Mouse (Mus musculus) forebrain, postnatal 0 days (tissue): ENCODE data around the gene Polr2a. TPM values are rescaled to one million over a fixed set of nuclear protein-coding genes. Genes with fewer than 3 reads are reported as not detected.

ENCODE experiments used
- ATAC-seq: fragments of 200-750 bp; cut with Nextera tagmentation; 2 replicates; pipeline ENCODE4 v1.8.0; 2017; ENCODE audit warnings: mild to moderate bottlenecking, moderate library complexity
- DNase-seq: peaks from one replicate; pipeline ENCODE4 v3.0.0-alpha.2; 2015
- H3K27ac ChIP-seq: fragments of 300-500 bp; sonication (generic); 2 replicates; pipeline ENCODE4 v1.5.1; 2014; ENCODE audit warnings: low read depth, mild to moderate bottlenecking, antibody characterized with exemption, low read length, moderate library complexity, mixed read lengths
- H3K27me3 ChIP-seq: fragments of 300-500 bp; sonication (generic); 2 replicates; pipeline ENCODE4 v1.6.1; 2014; ENCODE audit warnings: mild to moderate bottlenecking, low read length, mixed read lengths; ENCODE audit not compliant: insufficient read depth
- H3K36me3 ChIP-seq: fragments of 300-500 bp; sonication (generic); 2 replicates; pipeline ENCODE4 v1.6.1; 2014; ENCODE audit warnings: mild to moderate bottlenecking, moderate library complexity; ENCODE audit not compliant: insufficient read depth
- H3K4me1 ChIP-seq: fragments of 300-500 bp; sonication (generic); 2 replicates; pipeline ENCODE4 v1.6.1; 2014; ENCODE audit warnings: antibody characterized with exemption; ENCODE audit not compliant: insufficient read depth
- H3K4me2 ChIP-seq: fragments of 300-500 bp; sonication (generic); 2 replicates; pipeline ENCODE4 v1.6.1; 2014; ENCODE audit warnings: low read depth, mild to moderate bottlenecking, moderate library complexity
- H3K4me3 ChIP-seq: fragments of 300-500 bp; sonication (generic); 2 replicates; pipeline ENCODE4 v1.5.1; 2014; ENCODE audit warnings: low read depth, low read length, mixed read lengths
- H3K9ac ChIP-seq: fragments of 300-500 bp; sonication (generic); 2 replicates; pipeline ENCODE4 v1.6.1; 2014; ENCODE audit warnings: mild to moderate bottlenecking
- H3K9me3 ChIP-seq: fragments of 300-500 bp; sonication (generic); 2 replicates; pipeline ENCODE4 v1.6.1; 2016; ENCODE audit warnings: low read length
- CTCF ChIP-seq: sonication (generic); IDR thresholded peaks from 2 replicates; pipeline ENCODE4 v1.5.1; 2016; ENCODE audit warnings: antibody characterized with exemption, control low read depth, low read depth
- WGBS: fragments of 180-500 bp; shearing (Covaris S2); extraction: QIAGEN DNeasy Blood & Tissue Kit; methylation state at CpG from one replicate; pipeline ENCODE4 v1.1.7; 2014; 5-methylcytosine and 5-hydroxymethylcytosine counted together
- polyA plus RNA-seq: library from polyadenylated mRNA; unstranded; fragments of >200 nt; fragmentation: Nextera tagmentation; extraction: Ambion mirVana; gene quantifications from 2 replicates; pipeline ENCODE4 v1.2.1, GENCODE M21; 2015
- total RNA-seq: library from RNA; depleted of rRNA; stranded (reverse); fragments of >200 nt; gene quantifications from 2 replicates; pipeline ENCODE4 v1.2.3, GENCODE M21; 2014

Gene Polr2a
- total and polyA plus RNA-seq, 2 experiments from 2014 or later = 10.0 to 20.5 TPM

DNA sequence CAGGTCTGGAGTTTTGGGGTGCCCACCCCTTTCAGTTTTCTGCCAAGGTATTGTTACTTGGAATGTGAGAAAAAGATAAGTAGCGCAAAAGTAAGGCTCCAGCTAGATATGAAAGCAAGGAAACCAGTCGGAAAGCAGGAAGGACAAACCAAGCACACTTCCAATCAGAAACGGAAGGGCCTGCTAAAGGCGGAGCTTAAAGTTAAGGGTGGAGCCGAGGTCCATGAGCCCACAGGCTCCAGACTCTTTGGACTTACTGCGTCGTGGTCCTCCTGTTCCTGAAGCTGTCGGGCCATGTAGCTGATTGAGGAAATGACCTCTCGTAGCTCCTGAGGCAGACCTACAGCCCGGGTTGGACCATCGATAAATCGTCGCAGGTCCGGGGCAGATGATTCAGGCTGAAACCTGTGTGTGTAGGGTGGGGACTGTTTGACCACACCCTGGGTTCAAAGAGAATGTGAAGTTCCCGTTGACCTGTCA lies 26.4 kb upstream of the Polr2a start:
- Histone ChIP-seq H3K9ac (no peak overlapping the region), H3K27ac (no peak overlapping the region), H3K36me3 (no peaks in the 10 kb centered on the region), H3K27me3 (no peaks in the 10 kb centered on the region), H3K9me3 (no peaks in the 10 kb centered on the region), H3K4me2 (no peak overlapping the region), H3K4me3 (no peak overlapping the region), H3K4me1 (no peaks in the 10 kb centered on the region)
- no peak for ATAC-seq
- TF ChIP-seq CTCF = no peak
- 53% methylated on average over 15 of the region's 15 CpGs for WGBS
- no peak for DNase-seq

DNA sequence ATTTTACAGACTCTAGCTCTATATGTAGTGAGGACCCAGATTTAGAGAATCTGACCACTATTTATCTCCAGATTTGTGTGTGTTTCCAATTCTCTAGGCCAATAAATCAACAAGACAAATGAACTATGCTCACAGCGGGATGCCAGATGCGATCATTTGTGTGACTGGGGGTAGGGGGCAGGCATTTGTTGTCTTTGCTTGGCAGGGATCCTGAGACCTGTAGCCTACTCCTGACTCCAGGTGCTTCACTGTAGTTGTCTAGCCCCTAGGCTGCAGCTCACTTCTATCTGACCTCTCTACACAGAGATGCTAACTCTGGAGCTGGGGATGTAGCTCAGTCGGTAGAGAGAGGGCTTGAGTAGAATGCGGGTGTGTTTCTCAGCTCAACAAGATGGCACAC lies 23.4 kb upstream of the Polr2a start:
- Histone ChIP-seq H3K4me3 (no peak overlapping the region), H3K36me3 (no peaks in the 10 kb centered on the region), H3K4me2 (no peak overlapping the region), H3K27ac (no peak overlapping the region), H3K4me1 (no peaks in the 10 kb centered on the region), H3K27me3 (no peaks in the 10 kb centered on the region), H3K9ac (no peak overlapping the region), H3K9me3 (no peaks in the 10 kb centered on the region)
- TF ChIP-seq CTCF = no peak
- WGBS = 42% methylated on average over 4 of the region's 4 CpGs
- no peak for DNase-seq
- ATAC-seq = no peak

DNA sequence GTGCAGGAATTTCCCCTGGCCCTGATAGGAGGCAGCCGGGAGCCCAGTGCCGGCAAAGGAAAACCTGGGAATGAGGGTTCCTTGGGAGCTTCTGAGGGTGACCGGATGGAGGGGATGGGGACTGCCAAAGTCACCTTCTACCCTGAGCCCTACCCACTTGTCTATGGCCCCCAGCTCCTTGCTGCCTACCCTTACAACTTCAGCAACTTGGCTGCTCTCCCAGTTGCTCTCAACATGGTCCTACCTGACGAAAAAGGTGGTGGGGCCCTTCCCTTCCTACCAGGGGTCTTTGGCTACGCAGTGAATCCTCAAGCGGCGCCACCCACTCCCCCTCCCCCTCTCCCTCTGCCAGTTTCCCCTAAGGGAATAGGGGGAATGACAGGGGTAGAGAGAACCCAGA lies 20.5 kb upstream of the Polr2a start:
- 55% methylated on average over 7 of the region's 7 CpGs for WGBS
- no peaks in the 10 kb centered on the region for H3K27me3 ChIP-seq

DNA sequence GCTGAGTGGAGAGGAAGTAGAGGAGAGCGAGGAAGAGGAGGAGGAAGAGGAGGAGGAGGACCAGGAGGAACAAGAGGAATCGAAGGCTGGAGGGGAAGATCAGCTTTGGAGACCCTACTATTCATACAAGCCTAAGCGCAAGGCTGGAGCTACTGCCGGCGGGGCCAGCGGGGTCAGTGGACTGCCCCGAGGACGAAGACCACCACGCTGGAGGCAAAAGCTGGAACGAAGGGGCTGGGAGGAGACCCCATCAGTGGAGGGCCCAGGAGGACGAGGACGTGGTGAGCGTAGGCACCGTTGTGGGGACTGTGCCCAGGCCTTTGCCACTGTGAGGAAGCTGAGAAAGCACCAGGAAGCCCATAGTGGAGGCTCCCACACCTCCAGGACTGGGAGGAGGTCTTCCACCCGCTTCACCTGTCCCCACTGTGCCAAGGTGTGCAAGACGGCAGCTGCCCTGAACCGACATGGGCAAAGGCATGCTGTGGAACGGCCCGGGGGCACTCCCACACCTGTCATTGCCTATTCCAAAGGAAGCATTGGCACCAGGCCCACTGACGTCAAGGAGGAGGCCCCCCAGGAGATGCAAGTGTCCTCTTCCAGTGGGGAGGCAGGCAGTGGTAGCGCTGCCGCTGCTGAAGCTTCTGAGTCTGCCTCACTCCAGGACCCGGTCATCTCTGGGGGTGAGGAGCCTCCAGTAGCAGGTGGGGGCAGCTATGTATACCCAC lies 20.0 kb upstream of the Polr2a start:
- WGBS = 69% methylated on average over 23 of the region's 23 CpGs
- DNase-seq = no peak

More for the DNA sequence above, 20.5 kb upstream of the Polr2a start:
- DNase-seq (no peak), ATAC-seq (no peak)
- Histone ChIP-seq H3K4me3 (no peak overlapping the region), H3K4me2 (no peak overlapping the region), H3K27ac (no peak overlapping the region), H3K4me1 (no peaks in the 10 kb centered on the region), H3K36me3 (peaks cover 15% of the 10 kb centered on the region; the same call in 1 of the 2 replicates), H3K9me3 (no peaks in the 10 kb centered on the region), H3K9ac (no peak overlapping the region)
- no peak for TF ChIP-seq CTCF

DNA sequence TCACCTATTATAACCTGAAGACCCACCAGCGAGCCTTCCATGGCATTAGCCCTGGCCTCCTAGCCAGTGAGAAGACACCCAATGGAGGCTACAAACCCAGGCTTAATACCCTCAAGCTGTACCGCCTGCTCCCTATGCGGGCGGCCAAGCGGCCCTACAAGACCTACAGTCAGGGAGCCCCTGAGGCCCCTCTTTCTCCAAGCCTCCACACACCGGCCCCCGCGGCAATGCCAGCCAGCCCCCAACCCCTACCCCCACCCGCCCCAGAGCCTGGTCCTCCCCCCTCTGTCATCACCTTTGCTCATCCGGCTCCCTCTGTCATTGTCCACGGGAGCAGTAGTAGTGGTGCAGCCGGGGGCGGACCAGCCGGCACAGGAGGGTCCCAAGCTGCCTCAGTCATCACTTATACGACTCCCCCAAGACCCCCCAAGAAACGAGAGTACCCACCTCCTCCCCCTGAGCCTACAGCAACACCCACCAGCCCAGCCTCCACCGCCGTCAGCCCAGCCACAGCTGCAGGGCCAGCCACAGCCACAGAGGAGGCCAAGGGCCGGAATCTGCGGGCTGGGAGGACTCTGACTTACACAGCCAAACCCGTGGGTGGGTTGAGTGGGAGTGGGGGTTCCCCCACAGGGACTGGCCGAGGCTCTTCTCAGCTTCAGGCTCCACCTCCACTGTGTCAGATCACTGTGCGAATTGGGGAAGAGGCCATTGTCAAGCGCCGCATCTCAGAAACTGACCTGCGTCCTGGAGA lies 19.2 kb upstream of the Polr2a start:
- ATAC-seq (no peak), DNase-seq (no peak)
- H3K27me3 ChIP-seq = no peaks in the 10 kb centered on the region
- no peak overlapping the region for H3K4me3 ChIP-seq
- TF ChIP-seq CTCF = no peak
- H3K4me1 ChIP-seq = no peaks in the 10 kb centered on the region
- no peak overlapping the region for H3K4me2 ChIP-seq
- H3K9me3 ChIP-seq = no peaks in the 10 kb centered on the region
- no peak overlapping the region for H3K27ac ChIP-seq
- H3K36me3 ChIP-seq = peaks cover 15% of the 10 kb centered on the region; the same call in 1 of the 2 replicates
- H3K9ac ChIP-seq = no peak overlapping the region
- WGBS = 68% methylated on average over 26 of the region's 26 CpGs

More for the DNA sequence above, 20.0 kb upstream of the Polr2a start:
- H3K36me3 ChIP-seq = peaks cover 15% of the 10 kb centered on the region; the same call in 1 of the 2 replicates
- H3K9me3 ChIP-seq = no peaks in the 10 kb centered on the region
- H3K4me2 ChIP-seq = no peak overlapping the region
- no peak for TF ChIP-seq CTCF
- no peak overlapping the region for H3K4me3 ChIP-seq
- no peak overlapping the region for H3K9ac ChIP-seq
- H3K27me3 ChIP-seq = no peaks in the 10 kb centered on the region
- ATAC-seq = no peak
- H3K4me1 ChIP-seq = no peaks in the 10 kb centered on the region
- no peak overlapping the region for H3K27ac ChIP-seq

DNA sequence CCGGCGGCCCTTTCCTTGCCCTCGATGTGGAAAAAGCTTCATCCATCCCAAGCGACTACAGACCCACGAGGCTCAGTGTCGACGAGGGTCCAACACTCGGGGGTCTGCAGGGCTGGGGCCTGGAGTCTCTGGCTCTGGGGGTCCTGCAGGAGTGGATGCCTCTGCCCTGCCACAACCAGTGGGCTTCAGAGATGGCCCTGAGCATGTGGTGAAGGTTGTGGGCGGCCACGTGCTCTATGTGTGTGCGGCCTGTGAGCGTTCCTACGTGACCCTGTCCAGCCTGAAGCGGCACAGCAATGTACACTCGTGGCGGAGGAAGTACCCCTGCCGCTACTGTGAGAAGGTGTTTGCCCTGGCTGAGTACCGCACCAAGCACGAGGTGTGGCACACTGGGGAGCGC lies 18.1 kb upstream of the Polr2a start:
- ATAC-seq (no peak), DNase-seq (no peak)
- Histone ChIP-seq H3K9me3 (no peaks in the 10 kb centered on the region), H3K27me3 (no peaks in the 10 kb centered on the region), H3K4me3 (no peak overlapping the region), H3K27ac (no peak overlapping the region), H3K9ac (no peak overlapping the region), H3K4me1 (no peaks in the 10 kb centered on the region), H3K36me3 (peaks cover 15% of the 10 kb centered on the region; the same call in 1 of the 2 replicates), H3K4me2 (no peak overlapping the region)
- TF ChIP-seq CTCF = no peak
- 89% methylated on average over 20 of the region's 20 CpGs for WGBS

DNA sequence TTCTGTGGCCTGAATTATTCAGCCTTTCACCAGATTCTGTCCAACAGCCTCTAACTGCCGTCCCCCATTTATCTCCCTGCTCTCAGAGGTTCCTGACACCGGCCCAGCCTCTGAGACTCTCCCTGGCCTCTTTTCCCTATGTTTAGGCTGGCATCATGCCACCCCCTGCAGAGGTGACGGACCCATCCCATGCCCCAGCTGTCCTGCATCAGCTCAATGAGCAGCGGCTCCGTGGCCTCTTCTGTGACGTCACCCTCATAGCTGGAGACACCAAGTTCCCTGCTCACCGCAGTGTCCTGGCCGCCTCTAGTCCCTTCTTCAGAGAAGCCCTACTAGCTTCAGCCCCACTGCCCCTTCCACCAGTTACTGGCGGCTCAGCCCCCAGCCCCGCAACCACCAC lies 17.3 kb upstream of the Polr2a start:
- no peaks in the 10 kb centered on the region for H3K9me3 ChIP-seq
- H3K4me2 ChIP-seq = no peak overlapping the region
- no peak overlapping the region for H3K9ac ChIP-seq
- DNase-seq = no peak
- no peak overlapping the region for H3K27ac ChIP-seq
- WGBS = 71% methylated on average over 10 of the region's 10 CpGs
- peaks cover 15% of the 10 kb centered on the region; the same call in 1 of the 2 replicates for H3K36me3 ChIP-seq
- ATAC-seq = no peak
- H3K4me3 ChIP-seq = no peak overlapping the region
- no peak for TF ChIP-seq CTCF
- no peaks in the 10 kb centered on the region for H3K27me3 ChIP-seq
- H3K4me1 ChIP-seq = no peaks in the 10 kb centered on the region
